Mouse (Mus musculus): ENCODE data around the gene Clstn2. TPM values are rescaled to one million over a fixed set of nuclear protein-coding genes. Genes with fewer than 3 reads are reported as not detected.
A peak's percentile ranks its signal among the peaks of the same experiment; 100 is the strongest.

Gene Clstn2
- total and polyA plus RNA-seq, 2 experiments, result 0.28 to 0.31 TPM

- TF ChIP-seq POLR2A (IDR thresholded peaks at IDR 0.05; ENCODE audit: extremely low read depth, insufficient read depth, low read length) (no peak), CTCF (IDR thresholded peaks at IDR 0.05; ENCODE audit: low read depth, low read length) (no peak)
- Histone ChIP-seq H3K9ac (ENCODE audit: low read depth, low read length) (no peak overlapping the region), H3K4me3 (ENCODE audit: insufficient read depth, low read depth, low read length) (no peak overlapping the region), H3K27me3 (ENCODE audit: control insufficient read depth, insufficient read depth, low read length) (no peaks in the 10 kb centered on the region), H3K27ac (replicated peaks; ENCODE audit: insufficient read depth, low read depth, low read length) (no peak overlapping the region), H3K79me2 (ENCODE audit: control insufficient read depth, insufficient read depth, low read length) (no peaks in the 10 kb centered on the region), H3K36me3 (ENCODE audit: control insufficient read depth, insufficient read depth, low read length) (no peaks in the 10 kb centered on the region), H3K4me1 (ENCODE audit: control insufficient read depth, insufficient read depth, low read length) (no peaks in the 10 kb centered on the region)
- 79% methylated on average over 4 of the region's 4 CpGs for WGBS
- DNase-seq (ENCODE audit: extremely low read depth, low read depth, low spot score), result peak; percentile 2
Measured at GRCm38 (mm10) chr9:97590712-97591111, 442.3 kb downstream of the Clstn2 start.

DNA sequence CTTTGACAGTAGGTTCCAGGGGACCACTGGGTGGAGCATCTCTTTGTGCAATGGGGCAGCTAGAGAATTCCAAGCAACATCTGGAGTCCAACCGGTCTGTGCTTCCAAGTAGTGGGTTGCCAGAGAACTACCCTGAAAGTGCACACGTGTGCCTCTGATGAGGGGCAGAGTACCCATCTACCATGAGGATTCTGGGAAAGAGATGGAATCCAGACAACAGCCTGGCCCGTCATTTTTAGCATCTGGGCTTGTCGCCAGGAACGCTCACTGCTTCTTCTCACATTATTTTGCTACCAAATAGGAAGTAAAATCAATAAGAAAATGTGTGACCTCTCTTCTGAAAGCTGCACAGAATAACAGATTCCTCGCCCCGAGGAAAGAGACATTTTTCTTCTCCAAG, 462.1 kb downstream of the Clstn2 start:
- TF ChIP-seq CTCF (IDR thresholded peaks at IDR 0.05; ENCODE audit: low read depth, low read length) (no peak), POLR2A (IDR thresholded peaks at IDR 0.05; ENCODE audit: extremely low read depth, insufficient read depth, low read length) (no peak)
- Histone ChIP-seq H3K27me3 (ENCODE audit: control insufficient read depth, insufficient read depth, low read length) (no peaks in the 10 kb centered on the region), H3K9ac (ENCODE audit: low read depth, low read length) (no peak overlapping the region), H3K36me3 (ENCODE audit: control insufficient read depth, insufficient read depth, low read length) (no peaks in the 10 kb centered on the region), H3K79me2 (ENCODE audit: control insufficient read depth, insufficient read depth, low read length) (no peaks in the 10 kb centered on the region), H3K27ac (replicated peaks; ENCODE audit: insufficient read depth, low read depth, low read length) (no peak overlapping the region), H3K4me1 (ENCODE audit: control insufficient read depth, insufficient read depth, low read length) (no peaks in the 10 kb centered on the region), H3K4me3 (ENCODE audit: insufficient read depth, low read depth, low read length) (no peak overlapping the region)
- 74% methylated on average over 7 of the region's 7 CpGs for WGBS
- no peak for DNase-seq (ENCODE audit: extremely low read depth, low read depth, low spot score)

GRCm38 (mm10) chr9:97563121-97563520, 469.9 kb downstream of the Clstn2 start:
- TF ChIP-seq CTCF (IDR thresholded peaks at IDR 0.05; ENCODE audit: low read depth, low read length), result no peak
- no peak for TF ChIP-seq POLR2A (IDR thresholded peaks at IDR 0.05; ENCODE audit: extremely low read depth, insufficient read depth, low read length)
- no peak overlapping the region for H3K4me3 ChIP-seq (ENCODE audit: insufficient read depth, low read depth, low read length)
- no peak overlapping the region for H3K9ac ChIP-seq (ENCODE audit: low read depth, low read length)
- no peak overlapping the region for H3K27ac ChIP-seq (replicated peaks; ENCODE audit: insufficient read depth, low read depth, low read length)
- DNase-seq (ENCODE audit: extremely low read depth, low read depth, low spot score), result no peak
- H3K27me3 ChIP-seq (ENCODE audit: control insufficient read depth, insufficient read depth, low read length), result no peaks in the 10 kb centered on the region
- no peaks in the 10 kb centered on the region for H3K79me2 ChIP-seq (ENCODE audit: control insufficient read depth, insufficient read depth, low read length)
- 74% methylated on average over 6 of the region's 6 CpGs for WGBS
- H3K4me1 ChIP-seq (ENCODE audit: control insufficient read depth, insufficient read depth, low read length), result no peaks in the 10 kb centered on the region
- H3K36me3 ChIP-seq (ENCODE audit: control insufficient read depth, insufficient read depth, low read length), result no peaks in the 10 kb centered on the region

GRCm38 (mm10) chr9:97544359-97544758, 488.6 kb downstream of the Clstn2 start:
- Histone ChIP-seq H3K4me3 (ENCODE audit: insufficient read depth, low read depth, low read length) (no peak overlapping the region), H3K27me3 (ENCODE audit: control insufficient read depth, insufficient read depth, low read length) (no peaks in the 10 kb centered on the region), H3K36me3 (ENCODE audit: control insufficient read depth, insufficient read depth, low read length) (no peaks in the 10 kb centered on the region), H3K9ac (ENCODE audit: low read depth, low read length) (no peak overlapping the region), H3K4me1 (ENCODE audit: control insufficient read depth, insufficient read depth, low read length) (no peaks in the 10 kb centered on the region), H3K27ac (replicated peaks; ENCODE audit: insufficient read depth, low read depth, low read length) (no peak overlapping the region), H3K79me2 (ENCODE audit: control insufficient read depth, insufficient read depth, low read length) (no peaks in the 10 kb centered on the region)
- 80% methylated on average over 4 of the region's 4 CpGs for WGBS
- TF ChIP-seq CTCF (IDR thresholded peaks at IDR 0.05; ENCODE audit: low read depth, low read length), result no peak
- TF ChIP-seq POLR2A (IDR thresholded peaks at IDR 0.05; ENCODE audit: extremely low read depth, insufficient read depth, low read length), result no peak
- DNase-seq (ENCODE audit: extremely low read depth, low read depth, low spot score), result no peak

DNA sequence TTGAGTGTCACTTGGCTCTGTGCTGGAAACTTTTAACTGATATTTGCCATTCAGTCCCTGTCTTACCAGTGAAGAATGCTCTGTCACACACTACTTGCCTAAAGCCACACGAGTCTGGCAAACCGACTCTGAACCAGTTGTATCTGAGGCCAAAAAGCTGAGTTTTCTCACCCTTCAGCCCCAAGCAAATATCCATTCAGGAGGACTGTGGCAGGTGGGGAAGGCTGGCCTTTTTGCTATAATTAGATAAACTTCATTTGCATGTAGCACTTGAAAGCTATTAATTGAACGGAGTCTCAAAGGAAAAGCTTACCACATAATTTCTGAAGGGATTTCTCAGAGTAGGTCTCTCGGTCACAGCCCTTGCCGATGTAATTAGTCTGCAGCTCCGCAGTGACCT, 491.6 kb downstream of the Clstn2 start:
- no peaks in the 10 kb centered on the region for H3K79me2 ChIP-seq (ENCODE audit: control insufficient read depth, insufficient read depth, low read length)

DNA sequence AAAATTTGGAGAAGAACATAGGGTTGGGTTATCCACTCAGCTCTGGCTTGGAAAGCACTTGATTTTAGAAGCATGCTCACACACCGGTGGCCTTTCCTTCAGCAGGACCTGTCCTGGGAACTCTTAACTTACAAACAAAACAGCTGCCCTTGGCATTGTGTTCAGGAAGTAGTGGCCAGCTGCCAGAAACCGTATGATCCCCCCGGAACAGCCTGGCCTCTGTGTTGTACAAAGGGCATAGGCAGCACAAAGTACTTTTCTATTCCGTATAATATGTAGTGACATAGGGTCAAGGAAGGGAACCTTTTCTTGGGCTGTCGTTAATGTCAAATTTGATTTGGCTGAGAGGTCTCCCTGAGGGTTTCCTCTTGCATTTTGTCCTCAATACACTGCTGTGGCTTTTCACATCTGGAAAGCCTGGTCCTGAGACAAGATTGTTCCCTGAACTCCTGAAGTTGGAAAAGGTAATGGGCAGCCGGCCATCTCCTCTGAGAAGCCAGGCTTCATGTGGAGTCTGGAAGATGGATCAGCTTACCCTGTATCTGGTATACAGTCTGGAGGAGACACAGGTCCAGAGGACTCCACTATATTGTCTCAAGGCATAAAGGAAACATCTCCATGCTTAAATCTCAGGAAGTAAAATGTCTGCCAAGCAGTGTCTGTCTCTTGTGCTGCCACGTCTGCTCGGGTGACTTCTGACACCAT, 494.8 kb downstream of the Clstn2 start:
- no peaks in the 10 kb centered on the region for H3K79me2 ChIP-seq (ENCODE audit: control insufficient read depth, insufficient read depth, low read length)
- no peaks in the 10 kb centered on the region for H3K36me3 ChIP-seq (ENCODE audit: control insufficient read depth, insufficient read depth, low read length)
- no peaks in the 10 kb centered on the region; the same call in 1 of the 2 replicates for H3K27me3 ChIP-seq (ENCODE audit: control insufficient read depth, insufficient read depth, low read length)
- TF ChIP-seq CTCF (IDR thresholded peaks at IDR 0.05; ENCODE audit: low read depth, low read length) (no peak), POLR2A (IDR thresholded peaks at IDR 0.05; ENCODE audit: extremely low read depth, insufficient read depth, low read length) (no peak)
- no peak overlapping the region for H3K9ac ChIP-seq (ENCODE audit: low read depth, low read length)
- H3K4me1 ChIP-seq (ENCODE audit: control insufficient read depth, insufficient read depth, low read length), result no peaks in the 10 kb centered on the region
- H3K4me3 ChIP-seq (ENCODE audit: insufficient read depth, low read depth, low read length), result no peak overlapping the region
- H3K27ac ChIP-seq (replicated peaks; ENCODE audit: insufficient read depth, low read depth, low read length), result no peak overlapping the region
- WGBS, result 69% methylated on average over 8 of the region's 8 CpGs
- DNase-seq (ENCODE audit: extremely low read depth, low read depth, low spot score), result no peak

More for the DNA sequence above, 491.6 kb downstream of the Clstn2 start:
- H3K4me3 ChIP-seq (ENCODE audit: insufficient read depth, low read depth, low read length), result no peak overlapping the region
- H3K36me3 ChIP-seq (ENCODE audit: control insufficient read depth, insufficient read depth, low read length), result no peaks in the 10 kb centered on the region
- no peak overlapping the region for H3K27ac ChIP-seq (replicated peaks; ENCODE audit: insufficient read depth, low read depth, low read length)
- no peaks in the 10 kb centered on the region for H3K4me1 ChIP-seq (ENCODE audit: control insufficient read depth, insufficient read depth, low read length)
- DNase-seq (ENCODE audit: extremely low read depth, low read depth, low spot score), result no peak
- TF ChIP-seq POLR2A (IDR thresholded peaks at IDR 0.05; ENCODE audit: extremely low read depth, insufficient read depth, low read length), result no peak
- no peak for TF ChIP-seq CTCF (IDR thresholded peaks at IDR 0.05; ENCODE audit: low read depth, low read length)
- no peak overlapping the region for H3K9ac ChIP-seq (ENCODE audit: low read depth, low read length)
- WGBS, result 85% methylated on average over 6 of the region's 6 CpGs
- no peaks in the 10 kb centered on the region for H3K27me3 ChIP-seq (ENCODE audit: control insufficient read depth, insufficient read depth, low read length)

Measured in liver, adult 2 months (tissue).